Mouse (Mus musculus): Measurements from ENCODE around the gene Rhbg. TPM values are rescaled to one million over a fixed set of nuclear protein-coding genes. Genes with fewer than 3 reads are reported as not detected.

Gene Rhbg
- polyA plus RNA-seq (2017; shearing (Covaris generic)): not detected

GRCm38 (mm10) chr3:88254268-88254926 is at the start of gene Rhbg:
Rhbg (minus strand) TSS chr3:88254709.

GRCm38 (mm10) chr3:88296561-88297318 is 42.2 kb upstream of the Rhbg start, which contains the start of the genes Tsacc and Cct3:
Tsacc (minus strand) TSS chr3:88296999.
Cct3 (plus strand) TSS chr3:88297116.

GRCm38 (mm10) chr3:88287110-88287509 is 32.6 kb upstream of the Rhbg start, which contains the start of gene Gm38392:
Gm38392 (minus strand) TSS chr3:88287210.

Other genes with a start within 250 kb of the Rhbg start
- gene Hapln2, start 227.1 kb downstream of the Rhbg start, polyA plus RNA-seq (2017; shearing (Covaris generic)): not detected
- 12.0 TPM for gene Gpatch4, start 211.6 kb downstream of the Rhbg start, polyA plus RNA-seq (2017; shearing (Covaris generic))
- 47.5 TPM for gene Naxe, start 196.2 kb downstream of the Rhbg start, polyA plus RNA-seq (2017; shearing (Covaris generic))
- gene Ttc24, start 176.4 kb downstream of the Rhbg start, polyA plus RNA-seq (2017; shearing (Covaris generic)): not detected
- 0.30 TPM for gene Iqgap3, start 172.7 kb downstream of the Rhbg start, polyA plus RNA-seq (2017; shearing (Covaris generic))
- 168 TPM for gene Mef2d, start 112.3 kb downstream of the Rhbg start, polyA plus RNA-seq (2017; shearing (Covaris generic))
- gene Gm38392, start 32.5 kb upstream of the Rhbg start, polyA plus RNA-seq (2017; shearing (Covaris generic)): not detected
- gene Tsacc, start 42.3 kb upstream of the Rhbg start, polyA plus RNA-seq (2017; shearing (Covaris generic)): 4.1 TPM
- 309 TPM for gene Cct3, start 42.4 kb upstream of the Rhbg start, polyA plus RNA-seq (2017; shearing (Covaris generic))
- gene Glmp, start 70.3 kb upstream of the Rhbg start, polyA plus RNA-seq (2017; shearing (Covaris generic)): 191 TPM
- gene Tmem79, start 81.4 kb upstream of the Rhbg start, polyA plus RNA-seq (2017; shearing (Covaris generic)): 0.46 TPM
- gene Smg5, start 81.6 kb upstream of the Rhbg start, polyA plus RNA-seq (2017; shearing (Covaris generic)): 35.6 TPM
- gene Paqr6, start 109.9 kb upstream of the Rhbg start, polyA plus RNA-seq (2017; shearing (Covaris generic)): not detected
- gene Bglap3, start 118.0 kb upstream of the Rhbg start, polyA plus RNA-seq (2017; shearing (Covaris generic)): not detected
- not detected for gene Bglap2, start 124.0 kb upstream of the Rhbg start, polyA plus RNA-seq (2017; shearing (Covaris generic))
- not detected for gene Bglap, start 129.8 kb upstream of the Rhbg start, polyA plus RNA-seq (2017; shearing (Covaris generic))
- 30.9 TPM for gene Pmf1, start 155.6 kb upstream of the Rhbg start, polyA plus RNA-seq (2017; shearing (Covaris generic))
- 14.6 TPM for gene Slc25a44, start 170.4 kb upstream of the Rhbg start, polyA plus RNA-seq (2017; shearing (Covaris generic))
- 162 TPM for gene Sema4a, start 206.5 kb upstream of the Rhbg start, polyA plus RNA-seq (2017; shearing (Covaris generic))